Mouse (Mus musculus) ES-E14 (cell line): ENCODE measurements around the gene Zfp583.

ENCODE experiments used
- MAFK ChIP-seq: IDR thresholded peaks from 2 replicates; pipeline ENCODE4 v1.6.1; 2014; ENCODE audit warnings: mild to moderate bottlenecking, low read depth, low read length, inconsistent platforms; ENCODE audit not compliant: insufficient read depth
- ZC3H11A ChIP-seq: IDR thresholded peaks from 2 replicates; pipeline ENCODE4 v1.6.1; 2012; ENCODE audit warnings: low read depth, mild to moderate bottlenecking, inconsistent platforms, low read length, borderline replicate concordance

DNA sequence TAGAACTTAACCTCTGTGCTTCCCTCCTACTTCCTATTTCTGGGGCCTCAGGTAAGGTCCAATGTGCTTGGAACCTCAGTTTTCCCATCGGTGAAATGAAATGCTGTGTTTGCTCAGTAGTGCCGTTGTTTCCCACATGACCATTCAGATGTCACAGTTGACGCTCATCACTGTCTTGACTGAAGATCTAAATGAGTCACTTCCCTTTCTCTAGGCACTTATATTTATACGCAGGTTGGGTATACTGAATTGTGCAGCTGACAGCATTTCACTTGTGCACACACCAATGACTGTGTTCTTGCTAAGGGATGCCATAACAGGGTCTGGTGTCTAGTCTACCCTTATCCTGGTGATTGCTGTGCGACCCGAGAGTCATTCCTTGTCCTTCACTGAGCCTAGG lies 45.7 kb downstream of the Zfp583 start:
- no peak for TF ChIP-seq ZC3H11A
- no peak for TF ChIP-seq MAFK
